Mouse (Mus musculus): ENCODE data around the gene B4galt7. TPM values are rescaled to one million over a fixed set of nuclear protein-coding genes. Genes with fewer than 3 reads are reported as not detected.

Gene B4galt7
- total and polyA plus RNA-seq, 3 experiments, result 15.0 to 19.9 TPM; not detected in 1

GRCm38 (mm10) chr13:55644525-55644924, 44.8 kb downstream of the B4galt7 start:
- peak in 2 of 3 experiments; percentile 28 to 39; a peak in 3 of 6 replicates for TF ChIP-seq CTCF (IDR thresholded peaks at IDR 0.05 in 2 of 3, conservative IDR thresholded peaks at IDR 0.05 in 1 of 3; ENCODE audit: control insufficient read depth in 1 of 3, insufficient read depth in 1 of 3, low read depth in 2 of 3, low read length in 3 of 3, poor library complexity in 1 of 3, severe bottlenecking in 1 of 3)
- no peak for TF ChIP-seq TBP (IDR thresholded peaks at IDR 0.05; ENCODE audit: low read depth, low read length)
- peak; percentile 72 for DNase-seq (ENCODE audit: low read depth, low spot score)
- Histone ChIP-seq H3K27ac (ENCODE audit: control insufficient read depth, low read depth, low read length) (no peak overlapping the region), H3K9me3 (replicated peaks; ENCODE audit: insufficient read depth, low read length) (no peaks in the 10 kb centered on the region), H3K79me2 (ENCODE audit: control insufficient read depth, insufficient read depth, low read length, poor library complexity) (peaks cover 17% of the 10 kb centered on the region), H3K27me3 (ENCODE audit: control insufficient read depth in 1 of 2, insufficient read depth in 2 of 2, low read length in 2 of 2) (no peaks in the 10 kb centered on the region), H3K4me1 (ENCODE audit: control insufficient read depth in 1 of 2, insufficient read depth in 2 of 2, low read length in 2 of 2) (no peaks in the 10 kb centered on the region), H3K4me3 (ENCODE audit: control insufficient read depth in 1 of 2, insufficient read depth in 1 of 2, low read depth in 2 of 2, low read length in 2 of 2) (no peak overlapping the region), H3K9ac (ENCODE audit: control insufficient read depth, low read depth, low read length, poor library complexity, severe bottlenecking) (no peak overlapping the region), H3K36me3 (ENCODE audit: control insufficient read depth in 1 of 2, insufficient read depth in 2 of 2, low read length in 2 of 2) (peaks cover 0 to 43% of the 10 kb centered on the region in 2 experiments; a peak in 2 of 4 replicates)

DNA sequence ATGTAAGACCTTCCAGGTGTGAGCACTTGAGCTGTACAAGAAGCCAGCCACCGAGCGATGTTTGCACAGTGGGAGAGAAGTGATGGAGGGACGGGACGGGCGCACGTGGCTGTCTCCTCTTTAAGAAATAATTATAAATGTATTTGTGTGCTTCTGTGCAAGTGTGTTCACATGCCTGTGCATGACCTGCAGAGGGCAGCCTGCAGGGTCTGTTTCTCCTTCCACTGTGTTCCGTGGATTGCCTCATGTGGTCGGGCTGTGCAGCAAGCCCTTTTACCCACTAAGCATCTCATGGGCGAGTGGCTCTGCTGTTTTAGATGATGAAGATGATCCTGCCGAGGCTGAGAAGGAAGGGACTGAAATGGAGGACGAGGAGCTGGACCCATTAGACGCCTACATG, 50.4 kb downstream of the B4galt7 start:
- H3K27me3 ChIP-seq (ENCODE audit: control insufficient read depth in 1 of 2, insufficient read depth in 2 of 2, low read length in 2 of 2), result no peaks in the 10 kb centered on the region
- H3K4me3 ChIP-seq (ENCODE audit: control insufficient read depth in 1 of 2, insufficient read depth in 1 of 2, low read depth in 2 of 2, low read length in 2 of 2), result no peak overlapping the region
- H3K79me2 ChIP-seq (ENCODE audit: control insufficient read depth, insufficient read depth, low read length, poor library complexity), result no peaks in the 10 kb centered on the region; the same call in 1 of the 2 replicates
- TF ChIP-seq POLR2AphosphoS5 (IDR thresholded peaks at IDR 0.05; ENCODE audit: borderline replicate concordance, low read depth, low read length) (no peak), E2F4 (IDR thresholded peaks at IDR 0.05; ENCODE audit: borderline replicate concordance, low read depth, low read length) (no peak), KAT2A (conservative IDR thresholded peaks at IDR 0.05; ENCODE audit: low read depth, low read length) (no peak), CTCF (IDR thresholded peaks at IDR 0.05 in 2 of 3, conservative IDR thresholded peaks at IDR 0.05 in 1 of 3; ENCODE audit: control insufficient read depth in 1 of 3, insufficient read depth in 1 of 3, low read depth in 2 of 3, low read length in 3 of 3, poor library complexity in 1 of 3, severe bottlenecking in 1 of 3) (peak in 2 of 3 experiments; percentile 28 to 34; a peak in 3 of 6 replicates), POLR2A (IDR thresholded peaks at IDR 0.05; ENCODE audit: control insufficient read depth in 1 of 2, insufficient read depth in 1 of 2, low read depth in 1 of 2, low read length in 2 of 2, poor library complexity in 1 of 2) (no peak)
- H3K9ac ChIP-seq (ENCODE audit: control insufficient read depth, low read depth, low read length, poor library complexity, severe bottlenecking), result no peak overlapping the region
- H3K4me1 ChIP-seq (ENCODE audit: control insufficient read depth in 1 of 2, insufficient read depth in 2 of 2, low read length in 2 of 2), result no peaks in the 10 kb centered on the region
- H3K27ac ChIP-seq (ENCODE audit: control insufficient read depth, low read depth, low read length), result no peak overlapping the region
- peaks cover 0 to 52% of the 10 kb centered on the region in 2 experiments; a peak in 2 of 4 replicates for H3K36me3 ChIP-seq (ENCODE audit: control insufficient read depth in 1 of 2, insufficient read depth in 2 of 2, low read length in 2 of 2)
- no peak for DNase-seq (ENCODE audit: low read depth, low spot score)
- H3K9me3 ChIP-seq (replicated peaks; ENCODE audit: insufficient read depth, low read length), result no peaks in the 10 kb centered on the region

GRCm38 (mm10) chr13:55650980-55651379, 51.3 kb downstream of the B4galt7 start:
- H3K79me2 ChIP-seq (ENCODE audit: control insufficient read depth, insufficient read depth, low read length, poor library complexity), result no peaks in the 10 kb centered on the region
- H3K27me3 ChIP-seq (ENCODE audit: control insufficient read depth in 1 of 2, insufficient read depth in 2 of 2, low read length in 2 of 2), result no peaks in the 10 kb centered on the region
- no peaks in the 10 kb centered on the region for H3K4me1 ChIP-seq (ENCODE audit: control insufficient read depth in 1 of 2, insufficient read depth in 2 of 2, low read length in 2 of 2)
- no peak overlapping the region for H3K27ac ChIP-seq (ENCODE audit: control insufficient read depth, low read depth, low read length)
- TF ChIP-seq UBTF (IDR thresholded peaks at IDR 0.05; ENCODE audit: borderline replicate concordance, insufficient read depth, low read depth, low read length), result no peak
- no peak for TF ChIP-seq POLR2A (IDR thresholded peaks at IDR 0.05; ENCODE audit: control insufficient read depth in 1 of 2, insufficient read depth in 1 of 2, low read depth in 1 of 2, low read length in 2 of 2, poor library complexity in 1 of 2)
- no peak for TF ChIP-seq TBP (IDR thresholded peaks at IDR 0.05; ENCODE audit: low read depth, low read length)
- TF ChIP-seq KAT2A (conservative IDR thresholded peaks at IDR 0.05; ENCODE audit: low read depth, low read length), result no peak
- no peak for TF ChIP-seq E2F4 (IDR thresholded peaks at IDR 0.05; ENCODE audit: borderline replicate concordance, low read depth, low read length)
- TF ChIP-seq RAD21 (IDR thresholded peaks at IDR 0.05; ENCODE audit: low read depth, low read length), result no peak
- no peak for TF ChIP-seq ZC3H11A (IDR thresholded peaks at IDR 0.05; ENCODE audit: low read depth, low read length)
- peaks cover 0 to 55% of the 10 kb centered on the region in 2 experiments; a peak in 2 of 4 replicates for H3K36me3 ChIP-seq (ENCODE audit: control insufficient read depth in 1 of 2, insufficient read depth in 2 of 2, low read length in 2 of 2)
- no peak for DNase-seq (ENCODE audit: low read depth, low spot score)
- H3K4me3 ChIP-seq (ENCODE audit: control insufficient read depth in 1 of 2, insufficient read depth in 1 of 2, low read depth in 2 of 2, low read length in 2 of 2), result no peak overlapping the region
- no peaks in the 10 kb centered on the region for H3K9me3 ChIP-seq (replicated peaks; ENCODE audit: insufficient read depth, low read length)
- no peak overlapping the region for H3K9ac ChIP-seq (ENCODE audit: control insufficient read depth, low read depth, low read length, poor library complexity, severe bottlenecking)

Other genes starting within 250 kb of the B4galt7 start
- 132 and 145 TPM in 2 replicates for gene Lman2, start 237.1 kb upstream of the B4galt7 start, total RNA-seq (2012; rRNA removed)
- 100 to 1,000 TPM in 1 of 2 experiments, 10 to 100 TPM in 1; 86.1 to 239 TPM for gene Lman2, start 237.1 kb upstream of the B4galt7 start, polyA plus RNA-seq (2012; ENCODE audit: insufficient read depth in 1 of 2, insufficient read length in 2 of 2, low read depth in 1 of 2, low replicate concordance in 2 of 2, missing spikeins in 1 of 2)
- gene Rgs14, start 230.2 kb upstream of the B4galt7 start, total RNA-seq (2012; rRNA removed), result 14.4 TPM in 2 replicates
- gene Rgs14, start 230.2 kb upstream of the B4galt7 start, polyA plus RNA-seq (2012; ENCODE audit: insufficient read depth in 1 of 2, insufficient read length in 2 of 2, low read depth in 1 of 2, low replicate concordance in 2 of 2, missing spikeins in 1 of 2), result 10 to 100 TPM in 1 of 2 experiments, not detected in 1; 20.5 TPM
- gene Slc34a1, start 201.7 kb upstream of the B4galt7 start, total RNA-seq (2012; rRNA removed), result not detected in 2 replicates
- not detected for gene Slc34a1, start 201.7 kb upstream of the B4galt7 start, polyA plus RNA-seq (2012; ENCODE audit: insufficient read depth in 1 of 2, insufficient read length in 2 of 2, low read depth in 1 of 2, low replicate concordance in 2 of 2, missing spikeins in 1 of 2)
- gene Pfn3, start 184.7 kb upstream of the B4galt7 start, total RNA-seq (2012; rRNA removed), result not detected in 2 replicates
- gene Pfn3, start 184.7 kb upstream of the B4galt7 start, polyA plus RNA-seq (2012; ENCODE audit: insufficient read depth in 1 of 2, insufficient read length in 2 of 2, low read depth in 1 of 2, low replicate concordance in 2 of 2, missing spikeins in 1 of 2), result not detected
- not detected in 2 replicates for gene F12, start 173.1 kb upstream of the B4galt7 start, total RNA-seq (2012; rRNA removed)
- not detected for gene F12, start 173.1 kb upstream of the B4galt7 start, polyA plus RNA-seq (2012; ENCODE audit: insufficient read depth in 1 of 2, insufficient read length in 2 of 2, low read depth in 1 of 2, low replicate concordance in 2 of 2, missing spikeins in 1 of 2)
- 75.9 and 83.2 TPM in 2 replicates for gene Grk6, start 154.8 kb upstream of the B4galt7 start, total RNA-seq (2012; rRNA removed)
- 10 to 100 TPM in 1 of 2 experiments, not detected in 1; 96.7 TPM for gene Grk6, start 154.8 kb upstream of the B4galt7 start, polyA plus RNA-seq (2012; ENCODE audit: insufficient read depth in 1 of 2, insufficient read length in 2 of 2, low read depth in 1 of 2, low replicate concordance in 2 of 2, missing spikeins in 1 of 2)
- gene Prr7, start 135.6 kb upstream of the B4galt7 start, total RNA-seq (2012; rRNA removed), result 2.4 and 2.7 TPM in 2 replicates
- 1 to 10 TPM in 1 of 2 experiments, not detected in 1; 8.7 TPM for gene Prr7, start 135.6 kb upstream of the B4galt7 start, polyA plus RNA-seq (2012; ENCODE audit: insufficient read depth in 1 of 2, insufficient read length in 2 of 2, low read depth in 1 of 2, low replicate concordance in 2 of 2, missing spikeins in 1 of 2)
- gene Dbn1, start 111.8 kb upstream of the B4galt7 start, total RNA-seq (2012; rRNA removed), result 0.04 and 0.10 TPM in 2 replicates
- under 1 TPM in 1 of 2 experiments, not detected in 1; 0.53 TPM for gene Dbn1, start 111.8 kb upstream of the B4galt7 start, polyA plus RNA-seq (2012; ENCODE audit: insufficient read depth in 1 of 2, insufficient read length in 2 of 2, low read depth in 1 of 2, low replicate concordance in 2 of 2, missing spikeins in 1 of 2)
- gene Pdlim7, start 86.2 kb upstream of the B4galt7 start, total RNA-seq (2012; rRNA removed), result 12.3 and 15.7 TPM in 2 replicates
- gene Pdlim7, start 86.2 kb upstream of the B4galt7 start, polyA plus RNA-seq (2012; ENCODE audit: insufficient read depth in 1 of 2, insufficient read length in 2 of 2, low read depth in 1 of 2, low replicate concordance in 2 of 2, missing spikeins in 1 of 2), result 10 to 100 TPM in 1 of 2 experiments, not detected in 1; 40.6 TPM
- gene Dok3, start 70.6 kb upstream of the B4galt7 start, total RNA-seq (2012; rRNA removed), result 1.4 and 1.6 TPM in 2 replicates
- gene Dok3, start 70.6 kb upstream of the B4galt7 start, polyA plus RNA-seq (2012; ENCODE audit: insufficient read depth in 1 of 2, insufficient read length in 2 of 2, low read depth in 1 of 2, low replicate concordance in 2 of 2, missing spikeins in 1 of 2), result 1 to 10 TPM in 1 of 2 experiments, not detected in 1; 4.3 TPM
- gene Ddx41, start 63.2 kb upstream of the B4galt7 start, total RNA-seq (2012; rRNA removed), result 58.5 and 61.6 TPM in 2 replicates
- gene Ddx41, start 63.2 kb upstream of the B4galt7 start, polyA plus RNA-seq (2012; ENCODE audit: insufficient read depth in 1 of 2, insufficient read length in 2 of 2, low read depth in 1 of 2, low replicate concordance in 2 of 2, missing spikeins in 1 of 2), result 10 to 100 TPM in 1 of 2 experiments, not detected in 1; 88.8 TPM
- 11.7 and 11.9 TPM in 2 replicates for gene Fam193b, start 28.8 kb upstream of the B4galt7 start, total RNA-seq (2012; rRNA removed)
- 10 to 100 TPM in 1 of 2 experiments, not detected in 1; 38.7 TPM for gene Fam193b, start 28.8 kb upstream of the B4galt7 start, polyA plus RNA-seq (2012; ENCODE audit: insufficient read depth in 1 of 2, insufficient read length in 2 of 2, low read depth in 1 of 2, low replicate concordance in 2 of 2, missing spikeins in 1 of 2)
- 185 and 222 TPM in 2 replicates for gene Tmed9, start 26.2 kb upstream of the B4galt7 start, total RNA-seq (2012; rRNA removed)
- 100 to 1,000 TPM in 1 of 2 experiments, not detected in 1; 218 TPM for gene Tmed9, start 26.2 kb upstream of the B4galt7 start, polyA plus RNA-seq (2012; ENCODE audit: insufficient read depth in 1 of 2, insufficient read length in 2 of 2, low read depth in 1 of 2, low replicate concordance in 2 of 2, missing spikeins in 1 of 2)
- 33.5 and 42.5 TPM in 2 replicates for gene Caml, start 23.1 kb downstream of the B4galt7 start, total RNA-seq (2012; rRNA removed)
- gene Caml, start 23.1 kb downstream of the B4galt7 start, polyA plus RNA-seq (2012; ENCODE audit: insufficient read depth in 1 of 2, insufficient read length in 2 of 2, low read depth in 1 of 2, low replicate concordance in 2 of 2, missing spikeins in 1 of 2), result 10 to 100 TPM in 1 of 2 experiments, not detected in 1; 47.1 TPM
- gene Ddx46, start 35.1 kb downstream of the B4galt7 start, total RNA-seq (2012; rRNA removed), result 52.8 and 58.3 TPM in 2 replicates
- 100 to 1,000 TPM in 1 of 2 experiments, 10 to 100 TPM in 1; 89.5 to 122 TPM for gene Ddx46, start 35.1 kb downstream of the B4galt7 start, polyA plus RNA-seq (2012; ENCODE audit: insufficient read depth in 1 of 2, insufficient read length in 2 of 2, low read depth in 1 of 2, low replicate concordance in 2 of 2, missing spikeins in 1 of 2)
- gene B230219D22Rik, start 93.2 kb downstream of the B4galt7 start, total RNA-seq (2012; rRNA removed), result 16.2 and 20.4 TPM in 2 replicates
- gene B230219D22Rik, start 93.2 kb downstream of the B4galt7 start, polyA plus RNA-seq (2012; ENCODE audit: insufficient read depth in 1 of 2, insufficient read length in 2 of 2, low read depth in 1 of 2, low replicate concordance in 2 of 2, missing spikeins in 1 of 2), result 100 to 1,000 TPM in 1 of 2 experiments, 10 to 100 TPM in 1; 30.0 to 145 TPM
- gene Txndc15, start 114.8 kb downstream of the B4galt7 start, total RNA-seq (2012; rRNA removed), result 37.5 and 43.0 TPM in 2 replicates
- 10 to 100 TPM in 1 of 2 experiments, not detected in 1; 31.5 TPM for gene Txndc15, start 114.8 kb downstream of the B4galt7 start, polyA plus RNA-seq (2012; ENCODE audit: insufficient read depth in 1 of 2, insufficient read length in 2 of 2, low read depth in 1 of 2, low replicate concordance in 2 of 2, missing spikeins in 1 of 2)
- gene Pcbd2, start 127.5 kb downstream of the B4galt7 start, total RNA-seq (2012; rRNA removed), result 24.6 and 32.0 TPM in 2 replicates
- gene Pcbd2, start 127.5 kb downstream of the B4galt7 start, polyA plus RNA-seq (2012; ENCODE audit: insufficient read depth in 1 of 2, insufficient read length in 2 of 2, low read depth in 1 of 2, low replicate concordance in 2 of 2, missing spikeins in 1 of 2), result 10 to 100 TPM in 1 of 2 experiments, not detected in 1; 69.4 TPM
- not detected in 2 replicates for gene Catsper3, start 184.7 kb downstream of the B4galt7 start, total RNA-seq (2012; rRNA removed)
- gene Catsper3, start 184.7 kb downstream of the B4galt7 start, polyA plus RNA-seq (2012; ENCODE audit: insufficient read depth in 1 of 2, insufficient read length in 2 of 2, low read depth in 1 of 2, low replicate concordance in 2 of 2, missing spikeins in 1 of 2), result not detected
- gene Pitx1, start 236.3 kb downstream of the B4galt7 start, total RNA-seq (2012; rRNA removed), result not detected in 2 replicates
- not detected for gene Pitx1, start 236.3 kb downstream of the B4galt7 start, polyA plus RNA-seq (2012; ENCODE audit: insufficient read depth in 1 of 2, insufficient read length in 2 of 2, low read depth in 1 of 2, low replicate concordance in 2 of 2, missing spikeins in 1 of 2)

Data from MEL (cell line).